Mouse (Mus musculus) liver, adult 2 months (tissue): ENCODE results near the gene Lao1.

Source experiments
- CTCF ChIP-seq: fragments of 200-500 bp; IDR thresholded peaks from 2 replicates; pipeline ENCODE4 v1.5.1; 2011; ENCODE audit warnings: low read depth, low read length, control low read depth
- POLR2A ChIP-seq: fragments of 200-500 bp; IDR thresholded peaks from 2 replicates; pipeline ENCODE4 v1.6.1; 2011; ENCODE audit warnings: low read length, control low read depth; ENCODE audit not compliant: insufficient read depth; ENCODE audit errors: extremely low read depth

- TF ChIP-seq POLR2A (no peak), CTCF (no peak)
These were observed 28.0 kb downstream of the Lao1 start for GRCm38 (mm10) chr4:118989331-118989730.
